Mouse (Mus musculus) frontal cortex, postnatal 36 days (tissue): ENCODE data around the gene Tnc.

Experiments used
- DNase-seq, 2 experiments: peaks; one replicate each; pipeline ENCODE4 v3.0.0; 2022; ENCODE audit warnings: low spot score in 2 of 2

Gene Tnc

DNA sequence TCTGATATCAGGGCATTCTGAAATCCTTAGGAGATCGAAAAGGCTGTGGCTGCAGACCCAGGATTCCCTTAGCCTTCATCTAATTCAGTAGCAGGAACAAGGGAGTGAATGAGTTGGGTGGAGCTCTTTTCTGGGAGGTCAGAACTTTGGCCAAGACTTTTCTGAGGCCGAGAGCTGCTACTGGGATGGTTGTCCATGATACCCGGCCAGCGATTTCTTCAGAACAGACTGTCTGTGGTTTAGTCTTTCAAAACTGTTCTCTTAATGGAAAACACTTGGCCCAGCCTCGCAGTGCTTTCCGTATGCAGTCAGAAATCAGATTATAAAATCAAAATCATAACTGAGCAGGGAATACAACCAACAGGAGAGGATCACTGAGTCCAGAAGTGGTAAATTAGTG, 21.2 kb downstream of the Tnc start:
- no peak for DNase-seq

- DNase-seq = no peak
Observed at GRCm38 (mm10) chr4:64024041-64024779, 22.6 kb downstream of the Tnc start.

DNA sequence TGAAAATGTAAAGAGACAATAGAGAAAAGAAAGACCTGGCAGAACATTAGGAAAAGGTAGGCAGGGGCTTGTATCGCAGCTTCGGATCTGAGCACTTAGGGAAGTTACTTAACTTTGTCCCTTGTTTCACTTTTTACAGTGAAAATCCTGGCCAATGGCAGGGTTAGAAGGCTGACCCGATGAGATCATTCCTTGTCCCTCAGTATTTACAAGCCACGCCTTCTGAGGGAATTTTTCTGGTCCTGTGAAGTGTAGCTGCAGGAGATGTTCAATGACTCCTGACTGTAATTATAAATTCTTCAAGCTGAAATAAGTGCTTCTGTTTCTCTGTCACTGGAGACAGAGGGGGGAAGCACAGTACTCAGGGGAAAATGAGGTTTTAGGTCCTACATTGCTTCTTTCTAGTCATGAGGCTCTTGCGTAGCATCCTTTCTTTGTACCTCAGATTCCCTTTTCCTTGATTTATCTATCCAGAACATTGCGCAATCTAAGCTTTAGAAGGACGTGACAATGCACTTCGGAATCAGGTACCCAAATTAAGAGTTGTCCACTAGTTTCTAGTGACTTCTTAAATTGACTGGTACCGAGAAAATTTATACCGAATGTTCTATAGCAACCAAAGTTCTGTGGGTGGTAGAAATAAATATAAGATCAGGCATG, 25.8 kb downstream of the Tnc start:
- DNase-seq = no peak

- DNase-seq = no peak
Observed at GRCm38 (mm10) chr4:64020151-64020550, 26.7 kb downstream of the Tnc start.

GRCm38 (mm10) chr4:64011308-64011707, 35.5 kb downstream of the Tnc start:
- DNase-seq = no peak

- DNase-seq = no peak
Observed at GRCm38 (mm10) chr4:64009936-64010335, 36.9 kb downstream of the Tnc start.

DNA sequence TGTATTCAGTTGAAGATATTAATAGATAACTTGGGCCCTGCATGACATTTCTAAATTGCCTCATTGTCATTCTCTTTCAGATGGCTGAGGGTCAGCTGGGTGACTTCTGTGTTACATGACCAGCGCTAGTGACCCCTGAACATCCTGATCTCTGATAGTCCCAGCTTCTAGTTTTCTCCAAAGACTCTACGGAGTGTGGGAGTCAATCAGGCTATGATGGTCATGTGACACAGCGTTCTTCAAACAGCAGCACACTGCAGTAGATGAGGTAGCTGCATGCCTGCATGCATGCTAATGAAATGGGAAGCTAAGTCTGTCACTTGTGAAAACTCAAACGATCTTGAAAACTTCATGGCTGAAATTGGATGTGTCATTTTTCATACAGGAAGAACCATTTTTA, 41.6 kb downstream of the Tnc start:
- DNase-seq = no peak

- no peak for DNase-seq
Observed at GRCm38 (mm10) chr4:64003677-64004076, 43.1 kb downstream of the Tnc start.

DNA sequence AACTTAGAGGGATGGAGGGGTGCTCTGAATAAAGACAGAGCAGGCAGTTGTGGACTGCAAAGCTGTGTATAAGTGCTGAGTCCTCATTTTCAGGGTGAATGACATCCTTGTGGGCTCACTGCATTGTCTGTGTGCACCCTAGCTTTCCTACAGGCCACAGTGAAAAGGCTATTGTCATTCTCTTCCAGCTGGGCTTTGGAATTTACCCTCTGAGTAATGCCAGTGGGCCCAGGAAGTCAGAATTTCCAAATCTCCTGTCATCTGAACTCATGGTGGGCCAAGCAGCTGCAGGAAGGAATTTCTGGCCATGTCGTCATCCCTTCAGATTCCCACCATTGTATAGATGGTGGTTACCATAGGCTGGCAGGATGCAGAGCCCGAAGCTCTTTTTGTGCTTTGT, 44.6 kb downstream of the Tnc start:
- DNase-seq = no peak

DNA sequence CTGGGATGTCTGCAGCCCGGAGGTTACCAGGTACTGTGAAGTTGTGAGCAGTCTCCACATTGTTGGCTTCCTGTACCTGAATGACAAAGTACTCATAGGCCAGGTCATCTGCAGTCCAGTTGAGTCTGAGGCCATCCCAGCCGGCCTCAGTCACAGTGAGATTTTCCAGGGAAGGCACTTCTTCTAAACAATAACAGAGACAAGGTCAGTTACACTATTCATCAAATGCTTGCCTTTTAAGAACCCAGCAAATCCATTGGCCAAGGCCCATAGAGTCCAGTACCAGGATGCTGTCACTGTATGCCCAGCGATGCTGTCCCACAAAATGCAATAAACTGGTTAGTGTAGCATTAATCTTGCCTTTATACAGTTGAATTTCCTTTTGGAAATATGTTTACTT, 46.0 kb downstream of the Tnc start:
- DNase-seq = no peak

DNA sequence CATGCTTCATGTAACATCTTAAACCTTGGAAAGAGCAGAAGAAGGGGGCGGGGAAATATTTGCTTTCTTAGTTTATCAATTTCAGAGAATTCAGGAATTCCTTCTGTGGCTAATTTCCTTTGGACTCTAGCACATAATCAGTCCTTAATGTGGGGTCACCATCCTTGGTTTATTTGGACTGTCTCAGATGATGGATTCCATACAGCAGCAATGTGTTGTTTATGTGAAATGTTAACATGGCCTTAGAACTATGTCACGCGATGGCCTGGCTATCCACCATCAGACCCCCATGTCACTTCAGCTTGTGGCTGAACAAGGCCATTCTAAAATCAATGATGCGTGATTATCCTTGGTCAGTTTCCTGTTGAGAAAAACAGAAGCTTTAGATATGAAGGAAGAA, 46.5 kb downstream of the Tnc start:
- no peak for DNase-seq

DNA sequence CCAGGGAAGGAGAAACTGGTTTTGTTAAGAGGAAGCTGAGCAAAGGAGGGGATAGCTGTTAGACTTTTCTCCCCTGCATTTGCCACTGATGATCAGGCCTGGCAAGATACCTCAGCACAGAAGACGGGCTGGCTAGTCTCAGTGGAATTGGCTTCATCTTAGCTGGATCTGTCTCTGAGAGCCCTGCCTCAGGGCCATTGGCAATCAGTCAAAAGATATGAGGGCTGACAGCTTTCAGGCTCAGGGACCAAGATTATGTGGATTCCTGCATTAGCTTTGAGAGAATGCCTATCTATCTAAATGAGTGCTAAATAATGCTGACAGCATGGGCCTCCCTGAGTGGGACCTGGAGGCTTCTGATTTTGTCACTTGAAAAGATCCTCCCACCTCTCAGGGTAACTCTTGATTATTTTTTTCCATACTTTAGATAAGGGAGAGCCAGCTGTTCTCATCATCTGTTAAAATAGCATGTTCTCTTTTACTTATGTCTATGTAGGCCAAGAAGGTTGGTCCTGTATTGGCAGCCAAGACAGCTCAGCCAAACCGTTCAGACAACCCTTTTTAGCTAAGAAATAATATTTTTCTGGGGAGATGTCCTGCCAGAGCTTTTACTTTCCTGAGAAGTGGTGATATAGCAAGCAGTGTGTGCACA, 53.2 kb downstream of the Tnc start:
- DNase-seq = no peak

GRCm38 (mm10) chr4:63990216-63990615, 56.6 kb downstream of the Tnc start:
- peak in 1 of 2 experiments; percentile 46 for DNase-seq

- no peak for DNase-seq
Observed at GRCm38 (mm10) chr4:63988090-63988489, 58.7 kb downstream of the Tnc start.

GRCm38 (mm10) chr4:63986576-63986975, 60.2 kb downstream of the Tnc start:
- no peak for DNase-seq

- no peak for DNase-seq
Observed at GRCm38 (mm10) chr4:63983098-63983445, 63.7 kb downstream of the Tnc start.

DNA sequence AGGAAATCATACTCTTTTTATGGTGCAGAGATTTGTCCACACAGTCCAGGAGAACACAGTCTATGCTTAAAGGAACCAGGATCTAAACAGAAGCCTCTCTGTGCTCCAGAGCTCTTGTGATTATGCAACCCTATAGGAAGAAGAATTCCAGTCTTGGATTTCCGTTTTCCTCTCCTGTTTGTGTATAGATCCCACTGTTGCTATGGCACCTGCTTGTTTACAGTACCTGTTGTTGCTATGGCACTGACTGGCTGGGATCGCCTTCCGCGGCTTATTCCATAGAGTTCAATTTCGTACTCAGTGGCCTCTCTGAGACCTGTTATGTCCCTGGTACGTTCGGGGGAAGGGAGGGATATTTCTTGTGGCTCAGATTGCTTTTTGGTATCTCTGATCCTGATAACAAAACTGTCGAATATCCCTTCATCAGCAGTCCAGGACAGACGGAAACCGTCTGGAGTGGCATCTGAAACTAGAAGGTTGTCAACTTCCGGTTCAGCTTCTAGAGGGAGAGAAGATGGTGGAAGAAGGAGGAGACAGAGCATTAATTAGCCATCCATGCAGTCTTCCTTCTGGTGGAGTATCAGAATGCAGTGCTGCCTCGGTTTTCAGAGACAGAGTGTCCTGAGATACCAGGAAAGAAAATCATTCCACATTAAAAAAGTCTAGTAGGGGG, 64.3 kb downstream of the Tnc start:
- no peak for DNase-seq

DNA sequence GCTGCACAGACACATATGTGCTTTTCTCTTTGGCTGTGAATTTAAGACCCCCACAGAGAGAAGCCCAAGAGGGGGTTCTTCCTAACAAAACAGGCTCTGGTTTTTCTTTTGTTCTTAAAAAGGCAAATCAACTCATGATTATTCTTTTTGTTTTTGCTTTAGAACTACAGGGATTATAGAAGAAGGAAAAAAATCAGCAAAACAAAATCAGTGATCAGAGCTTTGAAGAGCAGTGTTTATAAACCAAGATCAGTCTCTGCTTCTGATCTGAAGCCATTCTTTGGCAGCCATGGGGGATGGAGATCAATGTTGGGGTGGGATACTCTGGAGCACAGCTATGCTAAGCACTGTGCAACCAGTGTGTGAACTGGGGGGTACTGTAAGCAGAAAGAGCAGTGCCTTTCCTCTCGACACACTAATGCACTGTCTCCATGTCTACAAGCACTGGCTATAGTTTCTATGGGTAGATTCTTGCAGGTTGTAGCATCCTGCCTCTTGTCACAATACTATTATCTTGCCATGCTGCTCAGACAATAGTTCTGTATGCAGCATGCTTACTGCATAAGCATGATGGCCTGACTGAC, 66.5 kb downstream of the Tnc start:
- no peak for DNase-seq

- no peak for DNase-seq
Observed at GRCm38 (mm10) chr4:63979635-63980034, 67.2 kb downstream of the Tnc start.

- no peak for DNase-seq
Observed at GRCm38 (mm10) chr4:63972536-63972935, 74.3 kb downstream of the Tnc start.

DNA sequence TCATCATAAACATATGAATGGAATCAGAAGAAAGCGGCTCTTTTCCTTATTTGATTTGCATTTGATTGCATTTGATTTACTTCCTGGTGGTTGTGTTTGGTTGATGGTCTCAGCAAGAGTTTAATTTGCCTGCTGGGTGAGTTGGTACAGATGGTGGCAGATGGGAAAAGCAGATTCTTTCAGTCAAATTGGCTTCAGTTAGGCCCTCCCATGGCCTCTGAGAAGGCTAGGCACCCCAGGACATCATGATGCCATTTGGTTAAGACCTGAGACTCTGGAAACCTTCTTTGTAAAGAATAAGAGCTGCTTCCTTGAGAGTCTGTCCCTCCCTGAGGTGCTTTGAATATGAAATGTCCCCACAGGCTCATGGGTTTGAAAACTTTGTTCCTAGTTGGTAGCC, 75.1 kb downstream of the Tnc start:
- no peak for DNase-seq

DNA sequence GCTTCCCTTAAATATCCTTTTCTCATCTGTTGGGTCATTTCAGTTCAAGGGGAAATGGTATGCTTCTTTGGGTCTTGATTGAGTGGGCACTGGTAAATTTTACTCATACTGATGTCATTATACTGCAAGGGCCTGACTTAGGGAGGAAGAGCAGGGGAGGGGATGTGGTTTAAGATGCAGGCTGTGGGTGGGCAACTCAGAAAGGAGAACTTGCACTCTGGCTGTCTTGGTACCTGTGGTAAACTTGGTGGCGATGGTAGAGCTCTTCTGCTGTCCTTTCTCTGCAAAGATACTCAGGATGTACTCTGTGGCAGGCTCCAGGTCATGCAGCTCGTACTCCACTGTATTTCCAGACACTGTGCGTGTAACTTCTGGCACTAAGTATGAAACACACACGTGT, 75.9 kb downstream of the Tnc start:
- DNase-seq = no peak
